28 mouse cellular contexts compared by ENCODE assay signal in genomic region chr7:34739371-34739770, GRCm38 (mm10).
DNase-seq lines count a peak whose midpoint lies in the region; ATAC-seq and TF ChIP-seq lines count a peak whose summit lies in the region.
"Had no signal": no experiment of that assay in that cellular context is flagged by ENCODE, and none has a peak within 500 bp of the region (broad histone marks: within the 10 kb centered on the region; RNA-seq: fewer than 3 reads in every experiment).

No protein-coding gene starts in this region.

- H3K4me2 ChIP-seq in intestine, postnatal 0 days (replicated peaks; ENCODE audit: low read depth) = no peak overlapping the region
- H3K4me2 ChIP-seq in intestine, embryonic 16.5 days (ENCODE audit: low read depth, low read length) = no peak overlapping the region
- H3K4me2 ChIP-seq in lung, embryonic 14.5 days = no peak overlapping the region
- H3K4me2 ChIP-seq: forebrain, embryonic 13.5 days; heart, embryonic 11.5 days; hindbrain, embryonic 14.5 days had no signal

- DNase-seq in lung, embryonic 14.5 days = no peak
- DNase-seq in lung, postnatal 14 days = no peak
- peak; percentile 78 for DNase-seq in R1 (ENCODE audit: low read depth, low spot score)
- no peak for DNase-seq in frontal cortex, postnatal 14 days (ENCODE audit: low spot score in 2 of 2)
- DNase-seq in heart, postnatal 10 days = no peak
- DNase-seq: adrenal gland, adult 8-10 months; adrenal gland, postnatal 25 days; B cell, adult 2 months; cerebellum, adult 11-12 months; cerebellum, adult 8-10 months; cerebellum, postnatal 10 days; cerebellum, postnatal 36 days; gastrocnemius, adult 2 months; gastrocnemius, postnatal 14 days; heart, adult 11 months; heart, postnatal 36 days had no signal

- TF ChIP-seq CTCF in intestine, postnatal 0 days (IDR thresholded peaks at IDR 0.05; ENCODE audit: low read depth) = peak; percentile 15; the same call in 1 of the 2 replicates
- 0 out of 2 replicates have a peak, but pooled peaks have one; percentile 13 for TF ChIP-seq CTCF in lung, embryonic 14.5 days (IDR thresholded peaks at IDR 0.05; ENCODE audit: low read depth)

- no peaks in the 10 kb centered on the region for H3K36me3 ChIP-seq in intestine, postnatal 0 days (ENCODE audit: control insufficient read depth, insufficient read depth)
- H3K36me3 ChIP-seq in intestine, embryonic 16.5 days (ENCODE audit: control insufficient read depth, insufficient read depth, low read length) = no peaks in the 10 kb centered on the region
- no peaks in the 10 kb centered on the region for H3K36me3 ChIP-seq in lung, embryonic 14.5 days (ENCODE audit: insufficient read depth)
- H3K36me3 ChIP-seq: forebrain, embryonic 10.5 days; G1E; hindbrain, embryonic 10.5 days had no signal

- H3K4me3 ChIP-seq in intestine, postnatal 0 days (ENCODE audit: low read depth, low read length) = no peak overlapping the region
- H3K4me3 ChIP-seq in intestine, embryonic 16.5 days (ENCODE audit: low read length) = no peak overlapping the region
- no peak overlapping the region for H3K4me3 ChIP-seq in lung, embryonic 14.5 days (ENCODE audit: low read depth, low read length)
- H3K4me3 ChIP-seq: forebrain, embryonic 10.5 days; forebrain, embryonic 13.5 days; gastrocnemius, adult 2 months; hindbrain, embryonic 10.5 days had no signal

- no peak overlapping the region for H3K9ac ChIP-seq in intestine, postnatal 0 days (ENCODE audit: low read depth, low read length)
- no peak overlapping the region for H3K9ac ChIP-seq in intestine, embryonic 16.5 days (ENCODE audit: low read depth, low read length)
- no peak overlapping the region for H3K9ac ChIP-seq in lung, embryonic 14.5 days
- H3K9ac ChIP-seq: forebrain, embryonic 13.5 days; hindbrain, embryonic 14.5 days had no signal

- no peak overlapping the region for H3K27ac ChIP-seq in intestine, postnatal 0 days (ENCODE audit: low read depth, low read length)
- no peak overlapping the region for H3K27ac ChIP-seq in intestine, embryonic 16.5 days (ENCODE audit: low read length)
- no peak overlapping the region for H3K27ac ChIP-seq in lung, embryonic 14.5 days (ENCODE audit: low read depth)
- H3K27ac ChIP-seq: forebrain, embryonic 10.5 days; forebrain, embryonic 13.5 days; gastrocnemius, adult 2 months; hindbrain, embryonic 10.5 days; hindbrain, embryonic 14.5 days had no signal

- H3K9me3 ChIP-seq in intestine, postnatal 0 days (ENCODE audit: control insufficient read depth) = no peaks in the 10 kb centered on the region
- peaks cover 3% of the 10 kb centered on the region; the same call in 1 of the 2 replicates for H3K9me3 ChIP-seq in intestine, embryonic 16.5 days (ENCODE audit: control insufficient read depth, low read length)
- H3K9me3 ChIP-seq in lung, embryonic 14.5 days (ENCODE audit: low read depth, low read length) = no peaks in the 10 kb centered on the region
- H3K9me3 ChIP-seq: forebrain, embryonic 10.5 days; hindbrain, embryonic 10.5 days had no signal

- WGBS in intestine, postnatal 0 days = 95% methylated on average over 8 of the region's 8 CpGs
- 98% methylated on average over 8 of the region's 8 CpGs for WGBS in intestine, embryonic 16.5 days
- WGBS in lung, embryonic 14.5 days = 91% methylated on average over 8 of the region's 8 CpGs

- H3K27me3 ChIP-seq in intestine, postnatal 0 days (replicated peaks; ENCODE audit: control insufficient read depth, insufficient read depth, low read length) = no peaks in the 10 kb centered on the region
- no peaks in the 10 kb centered on the region for H3K27me3 ChIP-seq in intestine, embryonic 16.5 days (replicated peaks; ENCODE audit: control insufficient read depth, insufficient read depth, low read length)
- no peaks in the 10 kb centered on the region for H3K27me3 ChIP-seq in lung, embryonic 14.5 days (ENCODE audit: insufficient read depth, low read length)
- H3K27me3 ChIP-seq: CH12.LX; forebrain, embryonic 13.5 days; Patski had no signal

- intact Hi-C loops in heart, postnatal 10 days (cut with DNase I) = no loop called here

- H3K4me1 ChIP-seq in intestine, postnatal 0 days (replicated peaks; ENCODE audit: control insufficient read depth, insufficient read depth, low read length) = no peaks in the 10 kb centered on the region
- no peaks in the 10 kb centered on the region for H3K4me1 ChIP-seq in intestine, embryonic 16.5 days (ENCODE audit: control insufficient read depth, insufficient read depth, low read length)
- no peaks in the 10 kb centered on the region for H3K4me1 ChIP-seq in lung, embryonic 14.5 days (ENCODE audit: insufficient read depth)

- ATAC-seq in intestine, postnatal 0 days = no peak
- ATAC-seq in intestine, embryonic 16.5 days = no peak
- no peak for ATAC-seq in lung, embryonic 14.5 days (ENCODE audit: insufficient read depth)
- ATAC-seq: activated CD4-positive, CD25-positive, alpha-beta regulatory T cell, adult 4 months; forebrain, embryonic 13.5 days; forebrain, embryonic 16.5 days; Patski had no signal
